Mouse (Mus musculus) bone marrow macrophage, adult 2 months (primary cell): ENCODE measurements around the gene Tmprss4.

Experiments used
- CTCF ChIP-seq: IDR thresholded peaks from 2 replicates; pipeline ENCODE4 v1.5.1; 2012; ENCODE audit warnings: low read depth, mild to moderate bottlenecking, low read length, moderate library complexity
- POLR2A ChIP-seq: IDR thresholded peaks from 2 replicates; pipeline ENCODE4 v1.6.1; 2012; ENCODE audit warnings: mild to moderate bottlenecking, low read depth, low read length, borderline replicate concordance

GRCm38 (mm10) chr9:45170150-45170549 lies 33.7 kb downstream of the Tmprss4 start:
- TF ChIP-seq CTCF (no peak), POLR2A (no peak)
